Mouse (Mus musculus) splenic B cell, adult 2 months (primary cell): ENCODE measurements at regions not wholly inside any gene's neighbourhood (a gene's known extent, or its start where the extent isn't known, plus 50 kb on each side); places are given as distances from the start of the nearest gene placed in this dataset.
A peak's percentile ranks its signal among the peaks of the same experiment; 100 is the strongest.

ENCODE experiments used
- DNase-seq: peaks from one replicate; pipeline ENCODE4 v3.0.0-alpha.2; 2011; ENCODE audit warnings: low read depth, low spot score
- H3K27me3 ChIP-seq: 2 replicates; pipeline ENCODE4 v1.6.1; 2012; ENCODE audit warnings: mild to moderate bottlenecking, low read length, moderate library complexity, mixed read lengths; ENCODE audit not compliant: control insufficient read depth, poor library complexity, insufficient read depth, severe bottlenecking
- H3K36me3 ChIP-seq: 2 replicates; pipeline ENCODE4 v1.6.1; 2012; ENCODE audit warnings: mild to moderate bottlenecking, low read length, moderate library complexity, mixed read lengths; ENCODE audit not compliant: control insufficient read depth, poor library complexity, insufficient read depth, severe bottlenecking

GRCm38 (mm10) chr1:48866926-48867325 is 1974.3 kb upstream of the Slc39a10 start:
- no peak for DNase-seq
- Histone ChIP-seq H3K36me3 (no peaks in the 10 kb centered on the region), H3K27me3 (no peaks in the 10 kb centered on the region)

DNA sequence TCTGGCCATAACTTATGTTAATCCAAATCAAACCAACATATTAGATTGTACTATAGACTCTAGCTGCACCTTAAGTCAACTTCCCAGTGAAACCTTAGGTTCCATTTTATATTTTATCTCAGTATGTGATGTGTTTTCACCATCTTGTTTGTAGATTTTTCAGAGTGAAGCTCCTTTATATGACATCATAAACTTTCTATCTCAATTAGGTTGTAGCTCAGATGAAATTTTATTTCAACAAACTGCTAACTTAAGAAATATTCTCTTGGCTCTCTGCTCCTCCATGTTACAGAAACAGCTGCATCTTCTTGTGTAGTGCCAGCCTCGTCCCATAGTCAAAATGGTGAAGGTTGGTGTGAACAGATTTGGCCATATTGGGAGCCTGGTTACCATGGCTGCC is 1988.7 kb upstream of the Slc39a10 start:
- Histone ChIP-seq H3K27me3 (no peaks in the 10 kb centered on the region), H3K36me3 (no peaks in the 10 kb centered on the region)
- peak; percentile 41 for DNase-seq

DNA sequence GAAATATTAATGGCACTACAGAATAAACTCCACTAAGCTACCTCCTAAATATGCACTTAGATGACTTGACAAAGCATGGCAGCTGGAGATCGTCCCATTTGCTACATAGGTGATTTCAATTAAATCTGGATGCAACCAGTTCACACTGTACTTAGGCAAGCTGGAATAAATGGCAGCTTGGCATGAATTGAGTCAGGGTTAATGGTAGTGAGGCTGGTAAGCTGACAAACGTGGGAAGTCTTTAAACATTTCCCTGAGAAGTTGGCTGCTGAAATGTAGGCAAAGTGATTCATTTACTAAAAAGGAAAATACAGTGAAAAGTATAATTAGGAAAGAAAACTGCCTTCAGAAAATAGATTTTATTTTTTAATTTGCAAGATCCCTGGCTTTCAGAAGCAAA is 2000.9 kb upstream of the Slc39a10 start:
- Histone ChIP-seq H3K36me3 (no peaks in the 10 kb centered on the region), H3K27me3 (no peaks in the 10 kb centered on the region)
- no peak for DNase-seq

DNA sequence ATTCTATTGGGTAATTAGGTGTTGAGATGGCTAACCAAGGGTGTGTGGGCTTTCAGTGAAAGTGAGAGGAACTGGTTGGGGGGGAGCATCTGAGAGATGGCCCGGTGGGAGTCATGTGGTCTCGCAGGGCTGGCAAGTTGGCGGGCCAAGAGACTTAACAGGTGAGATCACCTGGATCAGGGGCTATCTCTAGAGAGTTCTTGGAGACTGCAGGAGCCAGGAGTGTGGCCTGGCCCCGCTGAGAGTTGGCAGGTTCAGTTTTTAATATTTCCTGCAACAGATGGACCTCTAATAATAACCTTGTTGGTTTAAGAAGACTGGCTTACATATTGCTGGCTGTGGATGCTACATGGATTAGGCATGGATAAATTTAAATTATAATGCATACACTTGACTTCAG is 1984.0 kb upstream of the Tmeff2 start:
- no peak for DNase-seq
- Histone ChIP-seq H3K27me3 (no peaks in the 10 kb centered on the region), H3K36me3 (no peaks in the 10 kb centered on the region)

GRCm38 (mm10) chr1:48943126-48943525 is 1957.3 kb upstream of the Tmeff2 start:
- H3K36me3 ChIP-seq: no peaks in the 10 kb centered on the region
- H3K27me3 ChIP-seq: no peaks in the 10 kb centered on the region
- no peak for DNase-seq

- DNase-seq: no peak
- Histone ChIP-seq H3K27me3 (no peaks in the 10 kb centered on the region), H3K36me3 (no peaks in the 10 kb centered on the region)
These were observed 1956.6 kb upstream of the Tmeff2 start for GRCm38 (mm10) chr1:48943826-48944225.
